Mouse (Mus musculus): Measurements from ENCODE around the gene Smyd2.

GRCm38 (mm10) chr1:189867497-189867896, 54.7 kb downstream of the Smyd2 start:
- TF ChIP-seq CTCF (conservative IDR thresholded peaks at IDR 0.05 in 1 of 2, IDR thresholded peaks at IDR 0.05 in 1 of 2; ENCODE audit: low read depth in 2 of 2, low read length in 2 of 2) (no peak), EP300 (IDR thresholded peaks at IDR 0.05; ENCODE audit: low read length) (no peak), MAX (IDR thresholded peaks at IDR 0.05; ENCODE audit: low read length) (no peak), ZMIZ1 (IDR thresholded peaks at IDR 0.05; ENCODE audit: low read depth, low read length) (no peak), E2F4 (IDR thresholded peaks at IDR 0.05; ENCODE audit: insufficient replicate concordance, low read depth, low read length) (no peak), TCF12 (IDR thresholded peaks at IDR 0.05; ENCODE audit: low read depth, low read length) (no peak), PAX5 (IDR thresholded peaks at IDR 0.05; ENCODE audit: low read length) (no peak), NRF1 (IDR thresholded peaks at IDR 0.05; ENCODE audit: low read depth, low read length) (no peak), POLR2AphosphoS2 (IDR thresholded peaks at IDR 0.05; ENCODE audit: low read depth, low read length) (no peak), POLR2A (IDR thresholded peaks at IDR 0.05; ENCODE audit: low read depth, low read length) (no peak), SMC3 (IDR thresholded peaks at IDR 0.05; ENCODE audit: low read depth, low read length) (no peak)
